Mouse (Mus musculus) lung, postnatal 0 days (tissue): ENCODE data around the gene Nudcd3.

ENCODE experiments used
- CTCF ChIP-seq: IDR thresholded peaks from 2 replicates; pipeline ENCODE4 v1.5.1; 2016; ENCODE audit warnings: antibody characterized with exemption, mild to moderate bottlenecking
- EP300 ChIP-seq: IDR thresholded peaks from 2 replicates; pipeline ENCODE4 v1.6.1; 2016; ENCODE audit warnings: antibody characterized with exemption, mild to moderate bottlenecking, control low read depth

DNA sequence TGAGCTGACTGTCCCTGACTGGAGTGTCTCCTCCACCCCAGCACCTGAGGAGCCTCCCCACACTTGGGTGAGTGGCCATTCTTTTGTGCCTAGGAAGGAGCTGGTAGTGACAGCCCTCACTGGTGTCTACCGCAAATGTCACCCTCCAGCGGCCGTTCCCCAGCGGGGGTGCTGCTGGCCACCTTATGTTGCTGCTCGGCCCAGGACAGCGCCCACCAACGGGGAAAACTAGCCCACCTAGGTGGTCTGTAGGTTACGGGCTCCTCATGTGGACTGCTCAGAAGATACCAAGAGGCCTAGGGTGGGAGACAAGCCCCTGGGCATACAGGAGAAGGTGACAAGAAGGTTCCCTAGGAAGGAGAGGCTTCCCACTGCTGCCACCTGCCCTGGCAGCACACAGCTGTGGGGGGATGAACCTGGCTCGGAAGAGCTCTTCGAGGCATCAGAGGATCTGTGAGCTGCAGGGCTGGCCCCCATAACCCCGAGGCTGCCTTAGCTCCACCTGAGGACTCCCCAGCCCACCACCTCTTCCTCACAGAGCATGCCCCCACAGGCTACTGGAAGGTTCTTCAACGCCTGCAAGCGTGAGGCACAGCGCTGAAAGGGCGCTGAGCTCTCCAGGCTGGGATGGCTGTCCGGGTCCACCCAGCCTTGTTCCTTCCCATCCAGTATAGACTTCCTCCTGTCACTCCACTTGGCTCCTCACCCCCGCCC, 136.6 kb downstream of the Nudcd3 start:
- no peak for TF ChIP-seq CTCF
- TF ChIP-seq EP300 = no peak
